Mouse (Mus musculus): ENCODE results near the gene Map1s. TPM values are rescaled to one million over a fixed set of nuclear protein-coding genes. Genes with fewer than 3 reads are reported as not detected.
A peak's percentile ranks its signal among the peaks of the same experiment; 100 is the strongest.

Gene Map1s
- polyA plus RNA-seq, 1 experiment: 3.4 TPM

DNA sequence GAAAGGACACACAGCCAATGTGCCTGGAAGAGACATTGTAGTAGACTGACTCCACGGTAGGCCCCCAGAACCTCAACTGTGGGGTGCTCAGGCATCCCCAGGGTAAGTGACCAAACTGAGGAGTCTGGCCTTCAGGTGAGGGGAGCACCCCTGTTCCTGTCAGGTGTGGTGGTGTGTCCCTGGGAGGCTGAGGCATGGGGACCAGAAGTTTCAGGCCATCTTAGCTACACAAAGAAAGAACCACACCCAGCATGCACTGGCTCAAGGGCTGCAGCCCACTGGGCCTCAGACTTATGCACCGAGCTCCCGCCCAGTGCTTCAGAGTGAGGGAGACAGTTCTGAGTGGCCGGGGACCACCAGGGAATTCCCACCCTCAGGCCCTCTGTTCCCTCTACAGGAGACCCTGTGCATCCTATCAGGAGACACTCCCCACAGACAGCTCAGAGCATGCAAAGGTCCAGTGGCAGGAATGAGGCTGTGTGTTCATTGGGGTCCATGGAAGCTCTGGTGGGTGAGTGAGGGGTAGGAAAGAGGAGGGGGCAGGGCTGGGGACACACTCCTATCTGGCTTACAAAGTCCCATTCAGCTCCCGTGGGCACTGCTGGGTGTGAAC is 34.4 kb upstream of the Map1s start:
- Histone ChIP-seq H3K27ac (replicated peaks; ENCODE audit: low read depth, low read length) (no peak overlapping the region), H3K4me3 (ENCODE audit: insufficient read depth, low read depth, low read length) (no peak overlapping the region), H3K4me1 (ENCODE audit: control insufficient read depth, insufficient read depth, insufficient read length, low read length) (no peaks in the 10 kb centered on the region)

DNA sequence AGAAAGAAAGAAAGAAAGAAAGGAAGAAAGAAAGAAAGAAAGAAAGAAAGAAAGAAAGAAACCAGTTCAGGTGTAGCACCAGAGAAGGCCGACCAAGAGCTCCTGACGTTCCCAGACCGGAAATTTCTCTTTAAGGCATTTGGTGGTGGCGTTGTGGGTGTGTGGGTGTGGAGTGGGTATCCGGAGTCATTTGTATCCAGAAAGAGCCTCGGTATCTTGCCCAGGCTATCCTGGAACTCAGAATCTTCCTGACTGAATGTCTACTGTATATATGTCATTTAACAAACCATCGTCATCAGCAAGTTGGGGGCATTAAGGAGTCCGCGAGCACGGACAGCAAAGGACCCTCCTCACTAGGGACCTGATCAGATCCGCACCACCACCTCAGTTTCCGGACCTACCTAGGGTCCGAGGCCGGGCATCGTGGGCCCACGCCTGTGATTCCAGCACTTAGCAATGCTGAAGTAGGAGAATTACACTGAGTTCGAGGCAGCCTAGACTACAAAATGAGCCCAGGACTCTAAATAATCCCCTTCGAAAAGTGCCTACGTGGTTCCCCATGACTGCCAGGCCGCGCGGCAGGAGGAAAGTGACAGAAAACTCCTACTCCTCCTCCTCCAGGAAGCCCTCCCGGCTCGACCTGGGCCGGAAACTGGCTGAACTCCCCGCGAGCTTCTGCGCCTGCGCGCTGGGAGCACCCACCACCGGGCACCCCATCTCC is 32.9 kb upstream of the Map1s start:
- Histone ChIP-seq H3K4me1 (ENCODE audit: control insufficient read depth, insufficient read depth, insufficient read length, low read length) (no peaks in the 10 kb centered on the region), H3K4me3 (ENCODE audit: insufficient read depth, low read depth, low read length) (peak overlapping the region; percentile 81), H3K27ac (replicated peaks; ENCODE audit: low read depth, low read length) (peak overlapping the region; percentile 56)

GRCm38 (mm10) chr8:70873364-70873985 is 32.3 kb upstream of the Map1s start, which contains the start of gene Ccdc124:
Ccdc124 (minus strand) TSS chr8:70873935.
- H3K4me1 ChIP-seq (ENCODE audit: control insufficient read depth, insufficient read depth, insufficient read length, low read length): no peaks in the 10 kb centered on the region
- peak within 1 kb of the TSS; percentile 95 for H3K27ac ChIP-seq (replicated peaks; ENCODE audit: low read depth, low read length)
- peak within 1 kb of the TSS; percentile 81 for H3K4me3 ChIP-seq (ENCODE audit: insufficient read depth, low read depth, low read length)

GRCm38 (mm10) chr8:70874441-70874840 is 31.3 kb upstream of the Map1s start:
- Histone ChIP-seq H3K4me3 (ENCODE audit: insufficient read depth, low read depth, low read length) (no peak overlapping the region), H3K27ac (replicated peaks; ENCODE audit: low read depth, low read length) (no peak overlapping the region), H3K4me1 (ENCODE audit: control insufficient read depth, insufficient read depth, insufficient read length, low read length) (no peaks in the 10 kb centered on the region)

GRCm38 (mm10) chr8:70876382-70876781 is 29.4 kb upstream of the Map1s start:
- peaks cover 3% of the 10 kb centered on the region; the same call in 1 of the 2 replicates for H3K4me1 ChIP-seq (ENCODE audit: control insufficient read depth, insufficient read depth, insufficient read length, low read length)
- no peak overlapping the region for H3K4me3 ChIP-seq (ENCODE audit: insufficient read depth, low read depth, low read length)
- H3K27ac ChIP-seq (replicated peaks; ENCODE audit: low read depth, low read length): no peak overlapping the region

DNA sequence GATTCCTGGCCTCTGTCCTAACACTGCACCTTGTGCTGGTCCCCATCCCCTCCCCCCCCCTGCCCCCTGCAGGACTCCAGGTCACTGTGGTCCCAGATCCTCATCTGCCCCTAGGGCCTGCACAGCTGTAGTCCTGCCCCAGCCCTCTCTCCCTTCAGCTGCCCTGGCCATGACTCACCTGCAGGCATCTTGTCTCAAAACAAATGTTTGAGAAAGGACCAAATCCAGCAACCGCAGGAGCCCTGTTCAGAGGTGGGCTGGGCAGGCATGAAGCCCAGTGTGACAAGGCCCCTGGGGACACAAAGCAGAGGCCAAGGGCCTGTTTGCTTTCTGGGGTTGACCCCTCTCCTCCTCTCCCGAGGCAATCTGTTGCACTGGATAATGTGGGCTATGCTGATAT is 27.6 kb upstream of the Map1s start:
- Histone ChIP-seq H3K4me3 (ENCODE audit: insufficient read depth, low read depth, low read length) (no peak overlapping the region), H3K27ac (replicated peaks; ENCODE audit: low read depth, low read length) (no peak overlapping the region)

DNA sequence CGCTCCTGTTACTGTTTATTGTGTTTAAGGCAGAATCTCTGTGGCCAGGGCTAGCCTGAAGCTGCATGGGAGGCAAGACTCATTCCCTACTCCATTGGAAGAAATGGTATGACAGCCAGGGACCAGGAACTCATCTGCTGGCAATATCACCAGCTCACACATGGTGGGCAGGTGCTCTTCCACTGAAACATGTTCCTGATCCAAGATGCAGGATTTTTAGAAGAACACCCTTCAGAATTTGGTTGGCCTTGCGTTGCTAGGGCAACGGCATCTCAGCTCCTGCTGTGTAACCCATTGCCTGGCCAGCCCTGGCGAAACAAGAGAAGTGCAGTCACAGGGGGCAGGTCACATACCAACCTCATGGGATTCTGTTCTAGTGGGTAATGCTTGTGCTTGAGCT is 26.2 kb upstream of the Map1s start:
- no peak overlapping the region for H3K27ac ChIP-seq (replicated peaks; ENCODE audit: low read depth, low read length)
- no peak overlapping the region for H3K4me3 ChIP-seq (ENCODE audit: insufficient read depth, low read depth, low read length)
- H3K4me1 ChIP-seq (ENCODE audit: control insufficient read depth, insufficient read depth, insufficient read length, low read length): peaks cover 3% of the 10 kb centered on the region; the same call in 1 of the 2 replicates

More for the DNA sequence above, 27.6 kb upstream of the Map1s start:
- H3K4me1 ChIP-seq (ENCODE audit: control insufficient read depth, insufficient read depth, insufficient read length, low read length): peaks cover 3% of the 10 kb centered on the region; the same call in 1 of the 2 replicates

DNA sequence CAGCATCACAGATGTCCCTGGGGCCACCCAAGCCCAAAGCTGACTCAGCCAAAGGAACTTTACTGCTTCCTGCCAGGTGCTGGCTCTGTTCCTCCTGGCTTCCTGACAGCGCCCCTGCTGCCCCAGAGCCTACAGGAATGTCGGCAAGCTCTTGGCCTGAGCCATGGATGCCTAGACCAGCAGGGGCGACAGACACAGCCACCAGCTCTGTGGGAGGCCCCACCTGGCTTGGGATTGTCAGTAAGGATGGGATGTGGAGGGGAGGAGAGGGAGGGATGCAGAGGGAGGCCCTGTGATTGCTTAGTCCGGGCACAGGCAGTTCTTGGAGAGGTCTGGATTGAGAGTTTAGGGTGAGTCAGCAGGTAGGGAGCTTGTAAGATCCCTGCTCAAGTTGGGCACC is 25.6 kb upstream of the Map1s start:
- H3K4me3 ChIP-seq (ENCODE audit: insufficient read depth, low read depth, low read length): peak overlapping the region; percentile 31
- H3K27ac ChIP-seq (replicated peaks; ENCODE audit: low read depth, low read length): peak overlapping the region; percentile 58
- peaks cover 3% of the 10 kb centered on the region; the same call in 1 of the 2 replicates for H3K4me1 ChIP-seq (ENCODE audit: control insufficient read depth, insufficient read depth, insufficient read length, low read length)

DNA sequence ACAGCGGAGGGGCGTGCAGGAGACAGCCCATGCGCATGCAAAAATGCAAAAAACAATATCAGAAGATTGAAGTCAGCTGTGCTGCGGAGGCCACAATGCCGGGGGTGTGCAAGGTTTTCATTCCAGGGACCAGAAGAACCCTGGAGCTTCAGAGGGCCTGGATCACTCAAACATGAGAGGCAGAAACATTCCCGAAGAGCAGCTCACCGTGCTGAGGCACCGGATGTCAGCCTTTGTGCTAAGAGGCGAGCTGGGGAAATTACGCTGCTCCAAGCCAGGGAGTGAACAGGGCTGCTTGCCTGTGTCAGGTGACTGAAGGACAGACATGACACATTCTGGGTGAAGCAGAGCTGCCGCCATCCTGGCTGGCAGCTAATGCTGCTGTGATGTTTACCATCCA is 25.2 kb upstream of the Map1s start:
- peak overlapping the region; percentile 31 for H3K4me3 ChIP-seq (ENCODE audit: insufficient read depth, low read depth, low read length)
- peak overlapping the region; percentile 61 for H3K27ac ChIP-seq (replicated peaks; ENCODE audit: low read depth, low read length)
- H3K4me1 ChIP-seq (ENCODE audit: control insufficient read depth, insufficient read depth, insufficient read length, low read length): peaks cover 3% of the 10 kb centered on the region; the same call in 1 of the 2 replicates

GRCm38 (mm10) chr8:70884186-70884585 is 21.5 kb upstream of the Map1s start:
- Histone ChIP-seq H3K4me3 (ENCODE audit: insufficient read depth, low read depth, low read length) (no peak overlapping the region), H3K4me1 (ENCODE audit: control insufficient read depth, insufficient read depth, insufficient read length, low read length) (peaks cover 3% of the 10 kb centered on the region; the same call in 1 of the 2 replicates), H3K27ac (replicated peaks; ENCODE audit: low read depth, low read length) (no peak overlapping the region)

DNA sequence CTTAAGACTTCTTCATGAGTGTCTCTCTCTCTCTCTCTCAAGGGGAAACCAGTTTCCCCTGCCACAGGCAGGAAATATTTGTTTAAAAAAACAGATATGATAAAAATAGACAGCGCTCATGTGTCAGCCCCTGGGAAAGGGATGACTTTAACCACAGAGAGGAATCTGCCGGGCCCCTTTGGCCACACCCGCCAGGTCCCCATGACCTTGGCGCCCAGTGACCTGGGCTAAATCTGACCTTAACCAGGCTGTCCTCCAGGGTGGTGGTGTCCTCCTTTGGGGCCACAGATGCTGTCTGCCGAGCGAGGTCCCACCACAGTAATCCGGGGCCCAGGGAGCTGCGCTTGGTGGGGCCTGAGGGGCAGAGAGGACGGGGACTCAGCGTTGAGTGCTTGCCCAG is 21.0 kb upstream of the Map1s start:
- no peak overlapping the region for H3K4me3 ChIP-seq (ENCODE audit: insufficient read depth, low read depth, low read length)
- peaks cover 3% of the 10 kb centered on the region; the same call in 1 of the 2 replicates for H3K4me1 ChIP-seq (ENCODE audit: control insufficient read depth, insufficient read depth, insufficient read length, low read length)
- H3K27ac ChIP-seq (replicated peaks; ENCODE audit: low read depth, low read length): no peak overlapping the region

GRCm38 (mm10) chr8:70885612-70886011 is 20.1 kb upstream of the Map1s start:
- Histone ChIP-seq H3K4me1 (ENCODE audit: control insufficient read depth, insufficient read depth, insufficient read length, low read length) (peaks cover 3% of the 10 kb centered on the region; the same call in 1 of the 2 replicates), H3K27ac (replicated peaks; ENCODE audit: low read depth, low read length) (no peak overlapping the region), H3K4me3 (ENCODE audit: insufficient read depth, low read depth, low read length) (no peak overlapping the region)

GRCm38 (mm10) chr8:70887669-70888068 is 18.1 kb upstream of the Map1s start:
- no peak overlapping the region for H3K27ac ChIP-seq (replicated peaks; ENCODE audit: low read depth, low read length)
- no peak overlapping the region for H3K4me3 ChIP-seq (ENCODE audit: insufficient read depth, low read depth, low read length)
- no peaks in the 10 kb centered on the region for H3K4me1 ChIP-seq (ENCODE audit: control insufficient read depth, insufficient read depth, insufficient read length, low read length)

DNA sequence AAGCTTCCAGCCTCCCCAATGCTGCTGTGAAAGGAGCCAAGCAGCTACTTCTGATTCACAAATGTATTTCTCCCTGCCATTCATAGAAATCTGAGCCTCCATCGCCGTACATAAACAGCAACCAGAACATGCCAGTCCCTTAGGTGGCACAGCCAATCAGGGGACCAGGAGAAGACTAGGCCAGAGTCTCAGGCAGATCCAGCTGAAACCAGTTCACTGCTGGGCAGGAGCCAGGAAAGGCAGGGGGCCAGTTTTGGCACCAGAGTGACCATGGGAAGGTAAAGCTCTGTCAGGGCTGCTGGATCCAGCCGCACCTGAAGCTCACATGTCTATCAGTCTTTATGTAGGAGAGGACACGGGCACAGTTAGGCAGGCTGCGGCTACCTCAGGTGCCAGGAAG is 15.1 kb upstream of the Map1s start:
- no peak overlapping the region for H3K27ac ChIP-seq (replicated peaks; ENCODE audit: low read depth, low read length)
- no peaks in the 10 kb centered on the region for H3K4me1 ChIP-seq (ENCODE audit: control insufficient read depth, insufficient read depth, insufficient read length, low read length)
- H3K4me3 ChIP-seq (ENCODE audit: insufficient read depth, low read depth, low read length): no peak overlapping the region

DNA sequence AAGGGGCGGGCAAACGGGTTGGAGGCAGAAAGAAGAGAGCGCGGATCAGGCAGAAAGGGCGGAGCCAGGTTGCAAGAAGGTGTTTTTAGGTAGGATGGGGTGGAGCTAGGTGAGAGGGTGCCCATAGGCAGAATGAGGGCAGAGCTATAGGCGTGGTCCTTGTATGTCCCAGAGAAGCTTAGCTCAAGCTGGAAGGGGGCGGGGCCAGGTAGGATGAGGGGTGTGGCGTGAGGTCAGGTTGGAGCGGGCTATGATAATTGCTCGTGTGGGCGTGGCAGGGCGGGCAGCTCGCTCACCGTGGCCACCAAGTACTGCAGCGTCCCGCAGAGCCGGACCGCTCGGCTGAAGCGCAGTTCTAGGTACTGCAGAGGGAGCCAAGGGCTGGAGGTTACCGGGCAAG is 14.4 kb upstream of the Map1s start:
- H3K4me3 ChIP-seq (ENCODE audit: insufficient read depth, low read depth, low read length): no peak overlapping the region
- no peak overlapping the region for H3K27ac ChIP-seq (replicated peaks; ENCODE audit: low read depth, low read length)
- H3K4me1 ChIP-seq (ENCODE audit: control insufficient read depth, insufficient read depth, insufficient read length, low read length): peaks cover 3% of the 10 kb centered on the region; the same call in 1 of the 2 replicates
